Mouse (Mus musculus): ENCODE measurements at regions not wholly inside any gene's neighbourhood (a gene's known extent, or its start where the extent isn't known, plus 50 kb on each side); places are given as distances from the start of the nearest gene placed in this dataset.
A peak's percentile ranks its signal among the peaks of the same experiment; 100 is the strongest.
"Not testable (repeated sequence)": the region's sequence is repeated elsewhere in the genome, so short reads cannot be mapped to it uniquely, and the experiment has no call there.

- not testable (repeated sequence) for DNase-seq (ENCODE audit: low spot score)
Observed at GRCm38 (mm10) chrX:50602461-50602875, 174.2 kb upstream of the Olfr1324 start.

- peak; percentile 68 for DNase-seq (ENCODE audit: low spot score)
Observed at GRCm38 (mm10) chrX:50600262-50600661, 172.0 kb upstream of the Olfr1324 start.

DNA sequence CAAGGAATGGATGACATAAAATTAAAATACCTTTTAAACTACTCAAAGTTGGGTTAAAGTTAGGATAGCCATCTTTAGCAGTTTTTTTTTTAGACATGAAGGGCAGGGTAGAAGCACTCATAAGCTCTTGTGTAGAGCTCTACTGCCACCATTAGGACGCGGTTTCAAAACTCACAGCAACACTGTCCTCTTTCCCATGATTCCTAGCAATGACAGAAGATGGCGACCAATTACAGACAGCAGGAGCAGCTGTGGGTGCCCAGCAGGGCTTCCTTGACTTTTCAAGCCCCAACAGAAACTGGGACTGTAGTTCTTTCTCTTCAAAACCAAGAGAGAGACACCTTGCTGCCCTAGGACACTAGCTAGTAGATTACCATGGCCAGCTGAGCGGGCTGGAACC, 171.5 kb upstream of the Olfr1324 start:
- DNase-seq (ENCODE audit: low spot score), result peak; percentile 51

DNA sequence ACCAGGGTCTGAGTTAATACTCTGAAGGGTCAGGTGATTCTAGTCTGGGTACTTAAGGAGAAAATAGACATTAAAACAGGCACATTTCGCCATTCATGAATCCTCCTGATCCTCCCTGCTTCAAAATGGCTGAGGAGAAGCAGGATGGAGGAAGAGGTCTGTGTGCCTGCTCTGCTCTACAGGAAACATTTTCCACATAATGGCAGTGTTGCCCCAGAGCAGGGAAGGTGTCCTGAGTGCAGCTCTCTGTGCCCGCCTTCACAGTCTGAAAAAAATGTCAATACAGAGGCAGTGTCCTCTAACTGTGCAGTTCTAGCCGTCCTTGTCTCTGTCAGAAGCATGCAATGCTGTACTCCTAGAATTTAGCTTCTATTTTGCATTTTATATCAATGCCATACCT, 169.3 kb upstream of the Olfr1324 start:
- DNase-seq (ENCODE audit: low spot score), result not testable (repeated sequence)

GRCm38 (mm10) chrX:50597105-50597504, 168.8 kb upstream of the Olfr1324 start:
- peak; percentile 49 for DNase-seq (ENCODE audit: low spot score)

DNA sequence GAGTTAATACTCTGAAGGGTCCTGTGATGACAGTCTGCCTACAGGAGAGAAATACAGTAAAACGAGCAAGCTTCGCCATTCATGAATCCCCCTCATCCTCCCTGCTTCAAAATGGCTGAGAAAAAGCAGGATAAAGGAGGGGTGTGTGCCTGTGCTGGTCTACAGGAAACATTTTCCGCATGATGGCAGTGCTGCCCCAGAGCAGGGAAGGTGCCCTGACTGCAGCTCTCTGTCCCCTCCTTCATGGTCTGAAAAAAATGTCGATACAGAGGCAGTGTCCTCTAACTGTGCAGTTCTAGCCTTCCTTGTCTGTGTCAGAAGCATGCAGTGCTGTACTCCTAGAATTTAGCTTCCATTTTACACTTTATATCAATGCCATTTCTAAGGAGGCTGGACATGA, 166.7 kb upstream of the Olfr1324 start:
- DNase-seq (ENCODE audit: low spot score), result not testable (repeated sequence)

DNA sequence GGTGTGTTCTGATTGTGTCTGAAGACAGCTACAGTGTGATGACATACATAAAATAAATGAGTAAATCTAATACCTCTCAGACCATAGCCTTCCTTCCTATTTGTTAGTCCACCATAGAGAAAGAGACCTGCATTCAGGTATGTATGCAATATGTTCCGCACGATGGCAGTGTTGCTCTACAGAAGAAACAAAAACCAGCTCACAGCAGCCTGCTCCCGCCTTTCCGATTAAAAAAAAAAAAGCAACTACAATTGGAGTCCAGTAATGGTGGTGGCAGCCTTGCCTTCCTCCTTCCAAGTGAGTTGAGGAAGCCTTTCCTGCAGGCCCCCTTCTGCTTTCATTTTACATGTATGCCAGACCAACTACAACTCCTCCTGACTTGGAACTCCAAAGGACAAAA, 163.2 kb upstream of the Olfr1324 start:
- DNase-seq (ENCODE audit: low spot score), result no peak

- DNase-seq (ENCODE audit: low spot score), result no peak
Observed at GRCm38 (mm10) chrX:50590673-50591341, 162.5 kb upstream of the Olfr1324 start.

DNA sequence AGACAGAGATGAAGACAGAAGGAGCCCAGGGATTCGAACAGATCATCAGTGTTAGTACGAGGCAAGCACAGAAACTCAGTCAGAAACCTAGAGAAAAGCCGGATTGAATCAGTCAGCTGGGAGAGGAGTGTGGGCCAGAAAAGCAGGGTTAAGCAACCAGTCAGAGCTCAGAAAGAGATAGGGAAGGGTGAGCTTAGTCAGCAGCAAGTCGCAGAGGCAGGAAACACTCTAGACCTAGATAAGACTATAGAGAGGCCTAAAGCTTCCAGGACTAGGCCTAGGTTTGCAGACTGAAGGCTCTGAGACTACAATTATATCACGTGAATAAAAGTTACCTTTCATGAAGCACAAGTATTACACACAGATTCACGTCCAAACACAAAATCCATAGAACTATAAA, 160.6 kb upstream of the Olfr1324 start:
- DNase-seq (ENCODE audit: low spot score), result no peak

GRCm38 (mm10) chrX:50583741-50584580, 155.7 kb upstream of the Olfr1324 start:
- peak; percentile 59 for DNase-seq (ENCODE audit: low spot score)

DNA sequence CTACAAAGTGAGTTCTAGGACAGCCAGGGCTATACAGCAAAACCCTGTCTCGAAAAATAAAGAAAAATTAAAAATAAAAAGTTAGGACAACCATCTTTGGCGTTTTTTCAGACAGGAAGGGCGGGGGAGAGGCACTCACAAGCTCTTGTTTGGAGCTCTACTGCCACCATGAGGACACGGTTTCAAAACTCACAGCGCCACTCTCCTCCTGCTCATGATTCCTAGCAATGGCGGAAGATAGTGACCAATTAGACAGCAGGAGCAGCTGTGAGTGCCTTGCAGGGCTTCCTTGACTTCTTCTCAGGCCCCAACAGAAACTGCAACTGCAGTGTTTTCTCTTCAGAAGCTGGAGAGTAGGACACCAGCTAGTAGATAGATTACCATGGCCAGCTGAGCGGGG, 151.9 kb upstream of the Olfr1324 start:
- peak; percentile 43 for DNase-seq (ENCODE audit: low spot score)

- peak; percentile 74 for DNase-seq (ENCODE audit: low spot score)
Observed at GRCm38 (mm10) chrX:50576824-50577223, 148.5 kb upstream of the Olfr1324 start.

- peak; percentile 68 for DNase-seq (ENCODE audit: low spot score)
Observed at GRCm38 (mm10) chrX:50572191-50573095, 144.1 kb upstream of the Olfr1324 start.

GRCm38 (mm10) chrX:50569087-50569486, 140.8 kb upstream of the Olfr1324 start:
- DNase-seq (ENCODE audit: low spot score), result peak; percentile 64

GRCm38 (mm10) chrX:50566345-50566744, 138.0 kb upstream of the Olfr1324 start:
- DNase-seq (ENCODE audit: low spot score), result peak; percentile 88

DNA sequence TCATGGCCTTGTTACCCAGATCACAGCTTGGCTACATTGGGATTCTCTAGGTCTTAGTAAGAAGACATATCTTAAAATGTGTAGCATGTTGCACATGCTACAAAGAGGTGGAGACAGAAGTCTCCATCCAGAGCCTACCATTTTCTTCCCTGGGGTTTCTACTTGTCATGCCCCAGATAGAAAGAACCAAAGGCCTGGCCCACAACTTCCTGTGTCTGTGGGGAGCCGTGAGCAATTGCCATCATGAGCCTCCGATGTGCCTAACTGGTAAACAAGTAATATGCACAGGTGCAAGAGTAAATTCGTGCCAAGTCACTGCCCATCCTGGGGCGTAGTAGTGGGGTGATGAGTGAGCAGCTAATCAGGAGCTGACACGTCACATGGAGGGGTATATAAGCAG, 136.7 kb upstream of the Olfr1324 start:
- not testable (repeated sequence) for DNase-seq (ENCODE audit: low spot score)

GRCm38 (mm10) chrX:50560915-50561314, 132.6 kb upstream of the Olfr1324 start:
- DNase-seq (ENCODE audit: low spot score), result no peak

GRCm38 (mm10) chrX:50550297-50550696, 122.0 kb upstream of the Olfr1324 start:
- DNase-seq (ENCODE audit: low spot score), result peak; percentile 28

- peak; percentile 40 for DNase-seq (ENCODE audit: low spot score)
Observed at GRCm38 (mm10) chrX:50549713-50550112, 121.4 kb upstream of the Olfr1324 start.

DNA sequence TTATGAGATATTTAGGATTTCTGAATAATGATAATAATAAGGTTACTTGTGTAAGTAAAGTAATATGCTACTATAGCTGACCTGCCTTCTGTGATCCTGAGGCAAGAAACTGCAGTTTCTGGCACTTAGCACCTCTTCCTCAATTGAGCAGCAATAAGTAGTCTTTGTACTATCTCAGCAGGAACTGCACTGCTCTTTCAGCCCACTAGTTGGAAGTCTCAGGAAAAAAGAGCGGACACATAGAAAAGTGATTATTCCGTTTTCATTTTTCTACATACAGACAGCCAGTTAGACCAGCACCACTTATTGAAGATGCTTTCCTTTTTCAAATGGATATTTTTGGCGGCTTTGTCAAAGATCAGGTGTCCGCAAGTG, 109.5 kb upstream of the Olfr1324 start:
- DNase-seq (ENCODE audit: low spot score), result not testable (repeated sequence)

GRCm38 (mm10) chrX:50537122-50537784, 109.0 kb upstream of the Olfr1324 start:
- DNase-seq (ENCODE audit: low spot score), result peak; percentile 23

- no peak for DNase-seq (ENCODE audit: low spot score)
Observed at GRCm38 (mm10) chrX:50504047-50504446, 75.7 kb upstream of the Olfr1324 start.

Data from urinary bladder, postnatal 25 days (tissue).